Mouse (Mus musculus): ENCODE measurements at regions not wholly inside any gene's neighbourhood (a gene's known extent, or its start where the extent isn't known, plus 50 kb on each side); places are given as distances from the start of the nearest gene placed in this dataset.
A peak's percentile ranks its signal among the peaks of the same experiment; 100 is the strongest.

DNA sequence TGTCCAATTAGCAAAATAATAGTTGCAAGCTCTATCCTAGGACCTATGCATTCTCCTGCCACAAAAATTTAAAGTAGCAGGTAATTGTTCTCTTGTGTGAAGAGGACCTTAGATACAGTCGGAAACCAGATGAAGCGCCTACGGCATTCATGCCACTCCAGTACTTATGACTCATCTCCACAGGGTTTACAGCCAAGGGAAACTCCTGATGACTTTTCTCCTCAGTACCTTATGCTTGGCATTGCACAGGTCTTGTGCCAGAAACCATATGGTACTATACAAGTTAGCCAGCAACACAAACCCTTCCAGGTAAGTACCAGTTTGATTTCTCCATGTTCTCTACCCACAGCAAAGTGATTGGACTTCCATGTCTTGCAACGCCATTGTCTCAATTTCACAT, 606.3 kb upstream of the Dmac1 start:
- DNase-seq (ENCODE audit: low spot score) = no peak

DNA sequence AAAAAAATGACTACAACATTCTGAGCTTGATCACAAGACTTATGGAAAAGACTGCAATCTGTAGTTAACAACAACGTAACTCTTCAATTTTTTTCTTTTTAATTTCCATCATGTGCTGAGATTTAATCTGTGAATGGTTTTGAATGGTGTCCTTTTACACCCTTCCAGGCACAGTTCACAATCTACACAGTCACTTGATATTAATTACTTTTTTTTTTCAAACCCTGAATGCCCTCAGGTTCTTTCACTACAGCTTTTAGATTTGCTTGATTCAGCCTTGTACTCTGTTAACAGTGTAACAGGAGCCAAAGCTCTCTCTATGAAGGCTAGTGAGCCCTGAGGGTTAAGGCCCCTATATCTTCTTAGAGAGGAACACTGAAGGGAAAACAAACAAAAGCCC, 591.7 kb upstream of the Dmac1 start:
- DNase-seq (ENCODE audit: low spot score) = no peak

DNA sequence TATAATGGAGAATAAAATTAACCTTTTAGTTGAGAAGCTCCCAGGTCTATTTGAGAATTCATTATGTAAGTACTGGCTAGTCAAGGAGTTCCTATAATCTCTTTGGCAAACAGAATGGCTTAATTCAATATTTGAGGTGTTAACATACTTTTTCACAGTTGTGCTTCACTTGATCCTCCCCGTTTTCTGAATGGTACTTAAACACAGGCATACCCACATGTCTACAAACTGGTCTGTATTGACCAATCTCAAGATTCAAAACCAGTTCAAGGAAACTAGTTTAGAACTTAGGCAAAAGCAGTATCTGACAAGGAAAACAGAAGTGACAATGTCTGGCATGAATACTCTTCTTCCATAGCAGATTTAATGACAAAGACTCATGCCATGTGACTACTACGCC, 583.0 kb upstream of the Dmac1 start:
- no peak for DNase-seq (ENCODE audit: low spot score)

DNA sequence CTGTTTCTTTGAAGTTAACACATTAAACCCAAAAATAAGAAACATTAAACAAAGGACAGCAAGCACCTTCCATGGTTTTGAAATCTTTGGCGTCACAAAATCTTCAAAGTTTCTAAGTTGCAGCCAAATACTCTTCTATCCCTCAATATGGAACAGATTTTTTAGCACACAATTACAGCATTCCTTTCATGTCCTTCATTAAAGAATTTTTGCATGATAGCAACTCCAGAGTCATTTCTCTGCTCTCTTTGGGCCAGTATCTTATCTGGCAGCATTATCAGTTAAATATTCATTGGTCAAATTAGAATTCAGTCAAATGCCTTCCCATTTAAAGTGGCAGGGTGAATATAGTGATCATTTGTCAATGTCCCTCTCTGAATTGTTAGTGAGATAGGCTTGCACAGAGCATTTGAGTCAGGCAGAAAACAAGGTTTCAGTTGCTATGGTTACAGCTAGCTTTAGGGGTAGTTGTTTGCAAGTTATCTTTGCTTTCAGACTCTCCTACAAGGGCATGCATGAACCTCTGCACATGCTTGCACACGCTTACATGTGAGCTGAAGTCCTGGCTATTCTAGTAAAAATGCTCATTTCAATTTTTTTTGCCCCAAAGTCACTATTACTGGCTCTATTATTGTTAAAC, 579.8 kb upstream of the Dmac1 start:
- no peak for DNase-seq (ENCODE audit: low spot score)

DNA sequence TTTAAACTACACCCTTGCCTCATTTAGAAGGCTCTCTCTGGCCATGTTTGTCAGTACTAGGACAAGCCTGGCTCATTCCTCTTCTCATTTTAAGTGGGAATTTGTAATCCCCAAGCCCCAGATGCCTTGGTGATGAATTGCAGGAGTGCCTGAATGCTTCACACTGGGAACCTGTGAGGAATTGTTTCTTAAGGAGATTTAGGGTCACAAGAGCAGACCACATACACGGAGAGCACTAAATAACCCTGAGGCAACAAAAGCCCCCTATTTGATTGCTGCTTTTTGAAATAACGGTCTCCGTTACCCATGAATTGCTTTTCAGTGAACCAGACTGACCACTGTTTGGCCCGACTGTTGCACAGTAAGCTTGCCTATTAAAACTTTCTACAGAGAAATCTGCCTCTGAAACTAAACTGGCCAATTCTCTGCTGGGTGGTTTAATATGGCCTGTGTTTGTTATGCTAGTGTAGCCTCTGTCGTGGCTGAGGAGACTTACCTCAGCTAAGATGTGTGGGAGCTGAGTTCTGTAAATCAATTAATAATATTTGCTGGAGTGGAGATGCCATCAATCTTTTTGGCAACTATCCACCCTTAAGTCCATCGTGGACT, 577.7 kb upstream of the Dmac1 start:
- no peak for DNase-seq (ENCODE audit: low spot score)

DNA sequence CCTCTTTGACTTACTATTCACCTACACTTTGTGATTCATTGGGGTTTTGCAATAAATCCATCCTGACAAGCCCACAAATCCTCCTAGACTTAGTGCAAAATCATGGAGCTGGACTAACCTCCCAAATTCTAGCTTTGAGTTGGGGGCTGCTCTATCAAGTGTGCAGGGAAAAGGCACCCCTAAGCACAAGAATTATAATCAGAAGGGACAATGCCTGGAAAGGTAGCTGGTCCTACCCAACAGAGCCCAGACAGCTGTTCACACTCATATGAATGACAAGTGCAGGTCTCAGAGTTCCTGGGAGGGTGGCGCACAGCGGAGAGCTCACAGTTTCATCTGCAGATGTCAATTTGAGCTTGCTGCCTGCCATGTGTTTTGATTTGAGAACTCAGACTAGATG, 572.2 kb upstream of the Dmac1 start:
- no peak for DNase-seq (ENCODE audit: low spot score)

DNA sequence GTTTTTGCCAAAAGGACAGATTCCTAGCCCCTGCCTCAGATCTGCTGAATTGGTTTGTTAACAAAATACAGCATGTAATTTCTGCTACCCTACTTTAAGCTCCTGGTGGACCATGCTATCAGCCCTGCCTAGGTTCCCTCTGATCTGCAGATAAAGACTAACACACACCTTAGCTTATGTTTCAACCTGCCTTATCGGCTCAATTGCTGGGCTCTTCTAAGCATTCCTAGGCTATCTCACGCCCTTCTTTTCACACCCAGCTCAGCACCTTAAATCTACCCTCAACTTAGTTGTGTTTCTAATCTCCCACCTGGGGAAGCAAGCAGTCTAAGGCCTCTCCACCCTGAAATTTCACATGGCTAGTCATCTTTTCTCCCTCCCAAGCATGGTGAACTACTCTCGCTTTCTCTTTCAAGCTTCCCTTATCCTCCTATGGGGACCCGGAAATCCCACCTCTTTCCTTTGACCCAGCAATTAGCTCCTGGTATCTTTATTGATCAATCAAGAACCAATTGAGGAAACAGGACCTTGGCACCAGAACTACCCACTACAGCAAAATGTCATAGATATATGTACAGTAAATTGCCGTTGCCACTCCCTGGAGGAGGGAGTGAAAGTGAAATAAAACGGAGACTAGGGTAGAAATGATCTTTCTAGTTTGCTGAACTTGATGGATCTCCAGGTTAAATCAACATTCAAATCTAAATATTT, 569.7 kb upstream of the Dmac1 start:
- DNase-seq (ENCODE audit: low spot score) = no peak

DNA sequence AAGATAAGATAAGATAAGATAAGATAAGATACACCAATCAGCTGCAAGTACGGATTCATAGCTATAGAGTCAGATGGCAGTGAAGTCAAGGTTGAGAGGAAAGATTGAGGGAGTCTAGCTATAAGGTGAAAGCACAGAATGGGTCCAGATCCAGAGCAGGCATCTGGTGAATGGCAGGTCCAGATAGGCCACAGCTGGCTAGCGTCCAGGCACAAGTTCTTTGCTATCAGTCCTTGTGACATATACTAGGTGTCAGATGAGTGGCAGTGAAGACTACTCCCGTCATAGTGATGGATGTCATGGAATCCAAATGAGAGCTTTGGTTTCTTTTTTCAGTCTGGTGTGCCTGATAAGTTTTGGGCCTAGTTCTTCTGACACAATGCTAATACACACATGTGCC, 566.9 kb upstream of the Dmac1 start:
- no peak for DNase-seq (ENCODE audit: low spot score)

DNA sequence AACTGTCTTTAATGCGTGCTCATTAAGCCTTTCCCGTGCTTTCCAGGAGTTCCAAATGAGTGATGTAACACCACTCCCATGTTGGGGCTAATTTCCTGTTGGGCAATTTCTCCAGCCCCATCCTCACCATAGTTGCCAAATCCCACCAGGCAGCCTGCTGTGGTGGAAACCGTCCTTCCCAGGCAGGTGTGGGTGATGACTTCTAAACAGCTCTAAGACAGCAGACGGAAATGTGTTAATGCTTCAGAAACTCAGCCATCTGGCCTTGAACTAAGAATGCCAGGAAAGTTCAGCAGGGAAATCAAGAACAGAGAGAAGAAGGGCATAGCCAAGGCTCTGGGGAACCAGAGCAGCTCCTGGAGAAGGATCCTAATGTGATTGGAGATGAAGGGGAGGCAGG, 560.5 kb upstream of the Dmac1 start:
- DNase-seq (ENCODE audit: low spot score) = no peak

DNA sequence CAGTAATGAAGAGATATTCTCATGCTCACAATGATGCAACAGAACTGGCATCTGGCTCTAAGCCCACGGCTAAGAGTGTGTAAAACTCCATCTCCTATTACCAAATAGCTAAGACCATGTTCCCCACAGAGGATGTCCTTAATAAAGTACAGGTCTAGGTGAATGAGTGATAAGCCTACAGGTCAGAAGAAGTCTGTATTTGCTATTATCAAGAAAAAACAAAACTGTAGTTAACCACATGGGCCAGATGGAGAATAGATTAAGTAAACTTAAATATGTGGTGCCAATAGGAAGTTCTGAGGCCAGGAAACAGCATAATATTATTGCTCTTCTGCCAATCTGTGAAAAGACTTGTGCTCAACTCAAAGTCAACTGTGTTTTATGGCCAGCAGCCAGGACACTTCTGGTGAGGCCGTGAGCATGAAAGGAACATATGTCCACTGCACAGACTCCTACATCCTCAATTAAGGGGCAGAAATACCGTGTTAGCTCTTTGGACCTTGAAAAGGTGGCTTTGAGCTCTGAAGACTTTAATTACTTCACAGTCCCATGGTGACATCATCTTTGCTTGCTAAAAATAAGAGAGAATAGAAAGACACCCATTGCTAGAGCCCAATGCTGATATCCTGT, 549.1 kb upstream of the Dmac1 start:
- DNase-seq (ENCODE audit: low spot score) = no peak

DNA sequence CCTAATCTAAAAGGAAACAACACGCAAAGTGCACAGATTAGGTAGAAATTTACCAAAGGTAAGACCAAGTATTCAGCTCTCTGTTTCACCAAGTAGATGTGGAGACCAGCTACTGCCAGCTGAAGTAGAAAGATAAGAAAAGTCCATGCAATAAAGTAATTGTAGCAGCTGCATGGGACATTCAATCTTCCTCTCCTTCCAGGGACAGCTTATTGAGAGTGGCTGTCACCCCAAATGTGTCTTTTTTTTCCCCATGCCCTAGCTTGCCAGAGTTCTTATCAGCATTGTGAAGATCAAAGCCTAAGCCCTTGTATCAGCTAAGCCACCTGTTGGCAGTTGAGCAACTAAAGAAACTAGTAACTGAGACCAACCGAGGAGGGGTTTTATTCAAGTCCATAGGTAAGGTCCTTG, 541.1 kb upstream of the Dmac1 start:
- no peak for DNase-seq (ENCODE audit: low spot score)

DNA sequence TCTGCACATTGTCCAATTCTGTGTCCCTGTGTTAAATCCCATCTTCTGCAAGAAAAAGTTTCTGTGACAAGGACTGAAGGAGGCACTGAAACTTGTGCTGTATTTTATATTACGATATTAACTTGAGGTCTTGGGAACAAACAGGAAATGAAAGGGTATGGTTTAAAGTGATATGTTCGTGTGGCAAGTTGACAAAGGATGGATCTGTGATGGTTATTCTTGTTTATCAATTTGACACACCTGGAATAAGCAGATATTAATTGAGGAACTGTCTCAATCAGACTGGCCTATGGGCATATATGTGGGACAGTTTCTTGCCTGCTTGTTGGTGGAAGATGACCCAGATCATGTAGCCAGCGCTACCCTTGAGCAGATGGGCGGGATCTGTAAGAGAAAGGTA, 537.9 kb upstream of the Dmac1 start:
- no peak for DNase-seq (ENCODE audit: low spot score)

DNA sequence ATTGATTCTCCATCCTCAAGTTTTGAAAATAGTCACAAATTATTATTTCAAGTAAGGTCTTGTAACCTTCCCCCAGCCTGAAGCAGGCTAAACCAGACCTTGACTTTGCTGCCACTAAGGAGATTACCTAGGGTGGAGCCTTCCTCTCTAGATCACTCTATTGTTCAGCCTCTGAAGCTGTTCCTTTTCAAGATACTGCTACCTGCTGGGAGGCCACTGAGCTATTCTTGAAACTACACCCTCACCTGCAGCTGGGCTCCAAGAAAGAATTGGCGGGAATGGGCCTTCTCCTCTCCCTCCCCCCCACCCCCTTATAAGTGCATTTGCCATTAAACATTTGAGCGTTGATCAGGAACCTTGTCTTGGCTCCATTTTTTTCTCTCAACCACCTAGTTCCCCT, 534.2 kb upstream of the Dmac1 start:
- no peak for DNase-seq (ENCODE audit: low spot score)

DNA sequence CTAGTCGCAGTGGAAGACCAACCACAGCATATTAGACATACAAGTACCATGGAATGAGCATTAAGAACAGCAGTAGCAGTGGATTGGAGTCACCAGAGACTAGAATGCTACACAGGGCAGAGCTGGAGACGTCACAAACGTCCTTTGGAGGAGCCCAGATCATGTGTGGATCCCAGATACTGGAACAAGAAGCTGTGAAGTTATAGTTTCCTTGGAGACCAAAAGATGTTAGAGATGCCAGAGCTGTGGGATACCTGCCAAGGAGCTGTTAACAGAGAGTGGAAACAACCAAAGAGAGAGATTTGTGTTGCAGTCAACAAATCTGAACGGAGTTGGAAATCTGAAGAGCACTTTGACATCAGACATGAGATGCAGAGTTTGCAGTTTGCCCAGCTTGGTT, 523.8 kb upstream of the Dmac1 start:
- peak; percentile 5 for DNase-seq (ENCODE audit: low spot score)

DNA sequence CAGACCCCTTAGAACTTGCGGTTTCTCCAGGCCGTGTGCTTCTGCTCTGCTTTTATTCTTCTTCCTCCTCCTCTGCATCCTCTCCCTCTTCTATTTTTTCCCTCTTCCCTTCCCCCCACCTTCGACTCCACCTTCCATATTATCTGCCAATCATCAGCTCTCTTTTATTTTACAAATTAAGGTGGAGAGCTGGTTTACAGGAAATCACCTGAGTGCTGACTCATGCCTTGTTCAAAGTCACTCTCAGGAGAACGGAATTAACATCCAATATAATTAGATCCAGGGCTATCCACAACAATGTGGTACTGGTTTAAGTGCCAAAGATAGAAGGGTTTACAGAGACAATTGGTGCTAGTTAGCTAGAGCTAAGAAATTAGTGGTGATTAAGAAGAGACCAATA, 523.1 kb upstream of the Dmac1 start:
- DNase-seq (ENCODE audit: low spot score) = no peak

DNA sequence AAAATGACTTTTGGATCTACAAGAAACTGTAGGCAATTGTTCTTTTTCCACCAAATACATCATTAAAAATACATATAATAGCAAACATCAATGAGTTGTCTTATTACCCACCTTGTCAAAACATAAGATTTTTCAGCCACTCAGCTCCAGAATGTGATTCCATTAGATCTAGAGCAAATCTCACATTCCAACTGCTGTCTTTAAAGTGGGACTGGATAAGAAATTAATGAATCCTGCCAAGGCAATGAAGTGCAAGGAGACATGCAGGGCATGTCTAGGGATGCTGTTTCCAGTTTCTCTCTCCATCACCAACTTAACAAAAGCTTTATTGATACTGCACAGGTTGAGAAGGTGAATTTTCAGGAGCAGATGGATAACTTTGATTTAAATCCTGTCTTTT, 513.7 kb upstream of the Dmac1 start:
- DNase-seq (ENCODE audit: low spot score) = no peak

DNA sequence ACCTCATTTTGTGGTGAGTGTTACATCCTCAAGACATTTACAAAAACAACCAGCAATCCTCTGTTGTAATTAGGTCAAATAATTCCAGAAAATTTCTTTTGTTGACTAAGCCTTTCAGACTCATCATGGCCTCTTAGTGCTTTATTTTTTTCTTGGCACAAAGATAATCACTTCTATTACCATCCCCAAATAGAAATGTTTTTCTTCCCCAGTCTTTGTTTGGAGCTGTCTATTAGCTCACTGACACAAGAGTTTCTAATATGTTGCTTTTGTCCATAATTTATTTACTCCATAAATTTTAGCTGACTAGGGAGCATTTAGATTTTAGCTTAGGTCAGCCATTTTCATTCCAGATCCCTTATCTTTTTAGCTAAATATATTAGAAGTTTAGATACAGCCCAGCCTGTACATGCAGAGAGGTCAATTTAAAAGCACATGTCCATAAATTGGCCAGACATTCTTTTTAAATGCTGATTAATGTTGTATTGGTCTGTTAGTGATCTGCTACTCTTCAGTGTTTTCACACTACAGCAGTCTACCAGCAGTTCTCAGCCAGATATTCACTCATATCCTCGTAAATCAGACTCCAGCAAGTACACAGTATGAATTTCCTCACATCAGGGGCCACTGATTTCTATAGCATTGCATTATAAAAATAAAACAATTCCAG, 513.0 kb upstream of the Dmac1 start:
- no peak for DNase-seq (ENCODE audit: low spot score)

DNA sequence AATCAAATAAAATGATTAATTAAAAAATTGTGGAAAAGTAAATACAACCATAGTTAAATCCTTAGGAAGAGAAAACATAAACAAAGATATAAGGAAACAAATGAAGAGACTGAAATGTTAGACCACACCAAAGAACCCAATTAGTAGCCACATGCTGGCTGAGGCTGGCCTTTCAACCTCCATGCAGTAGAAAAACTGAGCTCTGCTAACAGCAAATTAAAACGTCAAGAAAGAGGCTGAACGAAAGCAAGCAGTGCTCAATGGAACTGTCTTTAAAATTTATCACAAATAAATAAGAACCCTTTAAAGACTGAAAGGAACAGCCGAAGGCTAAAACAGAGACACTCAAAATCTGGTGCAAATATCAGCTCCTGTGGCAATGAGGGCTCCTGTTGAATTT, 509.3 kb upstream of the Dmac1 start:
- DNase-seq (ENCODE audit: low spot score) = no peak

DNA sequence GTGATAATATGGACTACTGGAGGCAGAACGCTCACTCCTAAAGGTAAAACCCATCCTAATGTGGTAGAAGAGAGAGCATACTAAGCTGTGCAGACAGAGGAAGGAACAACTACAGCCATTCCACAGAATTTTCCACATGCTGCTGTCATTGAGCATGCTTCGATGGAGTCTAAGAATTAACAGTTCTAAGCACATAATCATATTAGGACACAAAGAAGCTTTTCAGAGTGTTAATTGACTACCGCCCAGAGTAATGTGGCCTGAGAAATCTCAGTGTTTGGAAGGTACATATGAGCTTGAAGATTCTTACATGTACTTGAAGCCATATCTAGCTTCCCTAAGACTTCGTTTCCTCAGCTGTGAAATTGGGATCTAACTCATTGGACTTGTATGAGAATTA, 508.3 kb upstream of the Dmac1 start:
- DNase-seq (ENCODE audit: low spot score) = no peak

DNA sequence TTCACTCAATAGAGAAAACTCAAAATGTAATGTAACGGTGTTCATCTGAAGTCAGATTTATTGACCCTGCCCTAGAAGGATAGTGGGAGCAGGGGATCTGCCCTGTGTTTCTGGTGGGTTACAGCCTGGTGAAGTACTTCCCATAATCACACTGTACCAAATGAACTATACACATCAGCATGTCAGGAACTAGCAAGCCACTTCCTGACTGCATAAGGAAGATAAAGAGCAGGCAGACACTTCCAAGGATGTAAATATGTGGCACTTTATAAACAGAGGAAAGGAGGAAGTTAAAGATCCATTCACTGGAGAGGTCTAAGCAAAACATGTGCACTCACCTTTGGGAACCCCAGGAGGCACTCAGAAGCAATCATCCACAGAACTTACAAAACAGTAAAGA, 501.4 kb upstream of the Dmac1 start:
- no peak for DNase-seq (ENCODE audit: low spot score)

DNA sequence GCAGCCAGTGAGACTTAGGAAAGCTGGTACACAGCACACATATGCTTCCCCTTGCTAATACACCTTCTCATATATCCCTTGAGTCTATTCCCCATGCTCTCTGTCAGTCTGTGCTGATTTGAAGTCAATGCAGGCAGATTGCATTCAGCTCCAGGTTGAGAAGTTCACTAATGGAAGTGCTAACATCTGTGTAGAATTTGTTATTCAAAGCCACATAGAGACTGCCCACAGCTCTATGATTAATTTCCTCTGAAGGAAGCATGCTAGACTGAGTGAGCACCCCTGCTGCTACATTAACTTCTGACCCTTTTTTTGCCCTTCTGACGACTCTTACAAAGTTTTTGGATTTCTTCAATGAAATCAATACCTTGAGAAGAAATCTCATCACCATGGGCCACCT, 486.0 kb upstream of the Dmac1 start:
- no peak for DNase-seq (ENCODE audit: low spot score)

DNA sequence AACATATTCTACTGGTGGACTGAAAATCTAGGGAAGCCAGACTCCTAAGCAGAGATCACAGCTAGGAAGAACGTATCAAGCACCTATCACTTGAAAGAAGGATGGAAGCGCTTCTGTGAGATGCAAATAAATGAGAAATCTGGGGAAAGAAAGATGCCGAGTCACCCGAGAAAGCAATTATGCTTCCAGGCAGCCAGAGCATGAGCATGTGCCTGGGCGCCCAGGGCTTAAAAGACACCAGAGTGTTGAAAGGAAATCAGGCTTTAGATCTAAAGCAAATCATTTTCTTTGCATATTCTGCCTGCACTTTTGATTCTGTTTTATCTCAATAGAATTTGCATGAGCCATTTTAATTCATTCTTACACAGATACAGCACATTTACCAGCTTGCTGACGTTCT, 466.5 kb upstream of the Dmac1 start:
- no peak for DNase-seq (ENCODE audit: low spot score)

DNA sequence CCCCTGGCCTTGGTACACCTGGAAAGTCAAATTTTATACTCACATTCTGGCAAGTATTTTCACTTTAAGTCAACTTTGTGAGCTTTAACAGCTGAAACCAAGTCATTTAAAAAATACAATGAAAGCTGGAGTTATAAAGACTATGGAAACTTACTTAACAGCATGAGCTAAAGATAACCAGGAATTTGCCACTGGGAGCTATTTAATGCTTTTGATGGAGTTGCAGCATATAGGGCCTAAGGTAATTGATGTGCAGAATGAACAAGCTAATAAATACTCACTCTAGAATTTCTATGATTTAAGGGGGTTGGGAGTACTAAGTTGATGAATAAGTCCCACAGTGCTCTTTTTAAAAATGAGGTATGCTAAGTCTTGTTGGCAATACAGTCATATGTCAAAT, 463.5 kb upstream of the Dmac1 start:
- no peak for DNase-seq (ENCODE audit: low spot score)

Measured in layer of hippocampus, adult 11-12 months (tissue).